Mouse (Mus musculus): ENCODE measurements around the gene Csf2ra.
"Not testable (repeated sequence)": the region's sequence is repeated elsewhere in the genome, so short reads cannot be mapped to it uniquely, and the experiment has no call there.

Csf2ra gene

GRCm38 (mm10) chr19:61225526-61226400 is 2.5 kb downstream of the Csf2ra start:
- in situ Hi-C loops (cut with MboI, MseI) = loop anchor here (5.0 kb wide), 1 partner anchor 37 kb away; no protein-coding TSS in a partner anchor

GRCm38 (mm10) chr19:61224678-61225525 is 3.3 kb downstream of the Csf2ra start:
- in situ Hi-C loops (cut with MboI, MseI) = loop anchor here (5.0 kb wide), 1 partner anchor 37 kb away; no protein-coding TSS in a partner anchor

- in situ Hi-C loops (cut with MboI, MseI) = no loop called here
Measured at GRCm38 (mm10) chr19:61223706-61224328, 4.4 kb downstream of the Csf2ra start.

GRCm38 (mm10) chr19:61207506-61207905 is 20.7 kb downstream of the Csf2ra start:
- in situ Hi-C loops (cut with MboI, MseI) = not testable (repeated sequence)

GRCm38 (mm10) chr19:61199836-61200235 is 28.4 kb downstream of the Csf2ra start:
- in situ Hi-C loops (cut with MboI, MseI) = loop anchor here (5.0 kb wide), 1 partner anchor 67 kb away; no protein-coding TSS in a partner anchor

- in situ Hi-C loops (cut with MboI, MseI) = loop anchor here (5.0 kb wide), 1 partner anchor 68 kb away; no protein-coding TSS in a partner anchor
Measured at GRCm38 (mm10) chr19:61199316-61199715, 28.9 kb downstream of the Csf2ra start.

GRCm38 (mm10) chr19:61183590-61183989 is 44.6 kb downstream of the Csf2ra start, which contains the start of gene Gm6020:
Gene Gm6020 (plus strand): TSS chr19:61183890.
- in situ Hi-C loops (cut with MboI, MseI) = not testable (repeated sequence)

- in situ Hi-C loops (cut with MboI, MseI) = no loop called here
Measured at GRCm38 (mm10) chr19:61175756-61176324, 52.4 kb downstream of the Csf2ra start, which contains the start of gene Gm7102. Gene Gm7102 (minus strand): TSS chr19:61176309.
